Mouse (Mus musculus): ENCODE measurements around the gene Spem1. TPM values are rescaled to one million over a fixed set of nuclear protein-coding genes. Genes with fewer than 3 reads are reported as not detected.

The Spem1 gene
- polyA plus RNA-seq, 1 experiment from 2014 or later = not detected

Other genes starting within 250 kb of the Spem1 start
- gene Wrap53, start 241.9 kb downstream of the Spem1 start, polyA plus RNA-seq (2015; fragmentation: Nextera tagmentation; extraction: Ambion mirVana) = 27.0 and 30.6 TPM in 2 replicates
- gene Trp53, start 241.8 kb downstream of the Spem1 start, polyA plus RNA-seq (2015; fragmentation: Nextera tagmentation; extraction: Ambion mirVana) = 138 and 165 TPM in 2 replicates
- gene Atp1b2, start 216.2 kb downstream of the Spem1 start, polyA plus RNA-seq (2015; fragmentation: Nextera tagmentation; extraction: Ambion mirVana) = 1.7 and 1.8 TPM in 2 replicates
- 0.13 TPM in 1 of 2 replicates, not detected in the other for gene Shbg, start 204.3 kb downstream of the Spem1 start, polyA plus RNA-seq (2015; fragmentation: Nextera tagmentation; extraction: Ambion mirVana)
- gene Sat2, start 200.2 kb downstream of the Spem1 start, polyA plus RNA-seq (2015; fragmentation: Nextera tagmentation; extraction: Ambion mirVana) = 3.5 and 4.3 TPM in 2 replicates
- 18.4 and 26.6 TPM in 2 replicates for gene Fxr2, start 189.2 kb downstream of the Spem1 start, polyA plus RNA-seq (2015; fragmentation: Nextera tagmentation; extraction: Ambion mirVana)
- 0.15 and 0.22 TPM in 2 replicates for gene Sox15, start 166.9 kb downstream of the Spem1 start, polyA plus RNA-seq (2015; fragmentation: Nextera tagmentation; extraction: Ambion mirVana)
- gene Mpdu1, start 159.5 kb downstream of the Spem1 start, polyA plus RNA-seq (2015; fragmentation: Nextera tagmentation; extraction: Ambion mirVana) = 71.1 and 75.2 TPM in 2 replicates
- 32.5 and 33.3 TPM in 2 replicates for gene Cd68, start 156.0 kb downstream of the Spem1 start, polyA plus RNA-seq (2015; fragmentation: Nextera tagmentation; extraction: Ambion mirVana)
- 560 and 602 TPM in 2 replicates for gene Eif4a1, start 149.8 kb downstream of the Spem1 start, polyA plus RNA-seq (2015; fragmentation: Nextera tagmentation; extraction: Ambion mirVana)
- 60.2 and 69.1 TPM in 2 replicates for gene Senp3, start 140.1 kb downstream of the Spem1 start, polyA plus RNA-seq (2015; fragmentation: Nextera tagmentation; extraction: Ambion mirVana)
- gene Tnfsf13, start 136.4 kb downstream of the Spem1 start, polyA plus RNA-seq (2015; fragmentation: Nextera tagmentation; extraction: Ambion mirVana) = 0.31 and 0.49 TPM in 2 replicates
- 2.6 and 2.7 TPM in 2 replicates for gene Tnfsf12, start 126.3 kb downstream of the Spem1 start, polyA plus RNA-seq (2015; fragmentation: Nextera tagmentation; extraction: Ambion mirVana)
- 1.5 and 2.1 TPM in 2 replicates for gene Tnfsfm13, start 126.1 kb downstream of the Spem1 start, polyA plus RNA-seq (2015; fragmentation: Nextera tagmentation; extraction: Ambion mirVana)
- gene Polr2a, start 63.5 kb downstream of the Spem1 start, polyA plus RNA-seq (2015; fragmentation: Nextera tagmentation; extraction: Ambion mirVana) = 20.6 and 22.4 TPM in 2 replicates
- gene Slc35g3, start 60.2 kb downstream of the Spem1 start, polyA plus RNA-seq (2015; fragmentation: Nextera tagmentation; extraction: Ambion mirVana) = 0.14 TPM in 1 of 2 replicates, not detected in the other
- gene Zbtb4, start 56.3 kb downstream of the Spem1 start, polyA plus RNA-seq (2015; fragmentation: Nextera tagmentation; extraction: Ambion mirVana) = 2.5 and 2.6 TPM in 2 replicates
- 3.2 and 3.4 TPM in 2 replicates for gene Chrnb1, start 26.2 kb downstream of the Spem1 start, polyA plus RNA-seq (2015; fragmentation: Nextera tagmentation; extraction: Ambion mirVana)
- gene Fgf11, start 20.3 kb downstream of the Spem1 start, polyA plus RNA-seq (2015; fragmentation: Nextera tagmentation; extraction: Ambion mirVana) = 0.65 and 0.84 TPM in 2 replicates
- gene Tmem102, start 16.6 kb downstream of the Spem1 start, polyA plus RNA-seq (2015; fragmentation: Nextera tagmentation; extraction: Ambion mirVana) = 11.2 and 12.8 TPM in 2 replicates
- not detected in 2 replicates for gene Gm39566, start 6.9 kb downstream of the Spem1 start, polyA plus RNA-seq (2015; fragmentation: Nextera tagmentation; extraction: Ambion mirVana)
- not detected in 2 replicates for gene Spem2, start 3.7 kb downstream of the Spem1 start, polyA plus RNA-seq (2015; fragmentation: Nextera tagmentation; extraction: Ambion mirVana)
- gene Nlgn2, start 15.6 kb upstream of the Spem1 start, polyA plus RNA-seq (2015; fragmentation: Nextera tagmentation; extraction: Ambion mirVana) = 1.2 and 1.9 TPM in 2 replicates
- 325 and 342 TPM in 2 replicates for gene Tmem256, start 16.3 kb upstream of the Spem1 start, polyA plus RNA-seq (2015; fragmentation: Nextera tagmentation; extraction: Ambion mirVana)
- 68.4 and 70.4 TPM in 2 replicates for gene Plscr3, start 24.2 kb upstream of the Spem1 start, polyA plus RNA-seq (2015; fragmentation: Nextera tagmentation; extraction: Ambion mirVana)
- 1.1 and 1.5 TPM in 2 replicates for gene Tnk1, start 36.5 kb upstream of the Spem1 start, polyA plus RNA-seq (2015; fragmentation: Nextera tagmentation; extraction: Ambion mirVana)
- not detected in 2 replicates for gene Tmem95, start 55.8 kb upstream of the Spem1 start, polyA plus RNA-seq (2015; fragmentation: Nextera tagmentation; extraction: Ambion mirVana)
- gene Kctd11, start 59.2 kb upstream of the Spem1 start, polyA plus RNA-seq (2015; fragmentation: Nextera tagmentation; extraction: Ambion mirVana) = 1.7 and 2.3 TPM in 2 replicates
- gene Acap1, start 73.4 kb upstream of the Spem1 start, polyA plus RNA-seq (2015; fragmentation: Nextera tagmentation; extraction: Ambion mirVana) = 150 and 176 TPM in 2 replicates
- 19.8 and 26.0 TPM in 2 replicates for gene 2810408A11Rik, start 78.8 kb upstream of the Spem1 start, polyA plus RNA-seq (2015; fragmentation: Nextera tagmentation; extraction: Ambion mirVana)
- 6.2 and 7.5 TPM in 2 replicates for gene Neurl4, start 78.9 kb upstream of the Spem1 start, polyA plus RNA-seq (2015; fragmentation: Nextera tagmentation; extraction: Ambion mirVana)
- gene Gps2, start 91.7 kb upstream of the Spem1 start, polyA plus RNA-seq (2015; fragmentation: Nextera tagmentation; extraction: Ambion mirVana) = 94.8 and 106 TPM in 2 replicates
- gene Eif5a, start 99.8 kb upstream of the Spem1 start, polyA plus RNA-seq (2015; fragmentation: Nextera tagmentation; extraction: Ambion mirVana) = 2,117 and 2,260 TPM in 2 replicates
- gene Ybx2, start 113.6 kb upstream of the Spem1 start, polyA plus RNA-seq (2015; fragmentation: Nextera tagmentation; extraction: Ambion mirVana) = 2.6 and 3.6 TPM in 2 replicates
- gene Slc2a4, start 126.0 kb upstream of the Spem1 start, polyA plus RNA-seq (2015; fragmentation: Nextera tagmentation; extraction: Ambion mirVana) = 11.7 and 11.9 TPM in 2 replicates
- gene Cldn7, start 142.6 kb upstream of the Spem1 start, polyA plus RNA-seq (2015; fragmentation: Nextera tagmentation; extraction: Ambion mirVana) = 14.4 and 14.8 TPM in 2 replicates
- 24.1 and 25.6 TPM in 2 replicates for gene Ctdnep1, start 159.0 kb upstream of the Spem1 start, polyA plus RNA-seq (2015; fragmentation: Nextera tagmentation; extraction: Ambion mirVana)
- gene Elp5, start 160.3 kb upstream of the Spem1 start, polyA plus RNA-seq (2015; fragmentation: Nextera tagmentation; extraction: Ambion mirVana) = 92.6 and 98.6 TPM in 2 replicates
- 400 and 425 TPM in 2 replicates for gene Gabarap, start 169.0 kb upstream of the Spem1 start, polyA plus RNA-seq (2015; fragmentation: Nextera tagmentation; extraction: Ambion mirVana)
- 52.2 and 61.3 TPM in 2 replicates for gene Phf23, start 173.6 kb upstream of the Spem1 start, polyA plus RNA-seq (2015; fragmentation: Nextera tagmentation; extraction: Ambion mirVana)
- 20.6 and 21.0 TPM in 2 replicates for gene Dvl2, start 178.4 kb upstream of the Spem1 start, polyA plus RNA-seq (2015; fragmentation: Nextera tagmentation; extraction: Ambion mirVana)
- gene Acadvl, start 193.2 kb upstream of the Spem1 start, polyA plus RNA-seq (2015; fragmentation: Nextera tagmentation; extraction: Ambion mirVana) = 105 and 107 TPM in 2 replicates
- gene Dlg4, start 194.8 kb upstream of the Spem1 start, polyA plus RNA-seq (2015; fragmentation: Nextera tagmentation; extraction: Ambion mirVana) = 3.8 and 6.6 TPM in 2 replicates
- 0.31 and 0.49 TPM in 2 replicates for gene Asgr1, start 231.9 kb upstream of the Spem1 start, polyA plus RNA-seq (2015; fragmentation: Nextera tagmentation; extraction: Ambion mirVana)